Mouse (Mus musculus): ENCODE results near the gene Adgrl1. TPM values are rescaled to one million over a fixed set of nuclear protein-coding genes. Genes with fewer than 3 reads are reported as not detected.
A peak's percentile ranks its signal among the peaks of the same experiment; 100 is the strongest.

The Adgrl1 gene
- polyA plus RNA-seq, 1 experiment from 2014 or later, result 8.1 TPM

DNA sequence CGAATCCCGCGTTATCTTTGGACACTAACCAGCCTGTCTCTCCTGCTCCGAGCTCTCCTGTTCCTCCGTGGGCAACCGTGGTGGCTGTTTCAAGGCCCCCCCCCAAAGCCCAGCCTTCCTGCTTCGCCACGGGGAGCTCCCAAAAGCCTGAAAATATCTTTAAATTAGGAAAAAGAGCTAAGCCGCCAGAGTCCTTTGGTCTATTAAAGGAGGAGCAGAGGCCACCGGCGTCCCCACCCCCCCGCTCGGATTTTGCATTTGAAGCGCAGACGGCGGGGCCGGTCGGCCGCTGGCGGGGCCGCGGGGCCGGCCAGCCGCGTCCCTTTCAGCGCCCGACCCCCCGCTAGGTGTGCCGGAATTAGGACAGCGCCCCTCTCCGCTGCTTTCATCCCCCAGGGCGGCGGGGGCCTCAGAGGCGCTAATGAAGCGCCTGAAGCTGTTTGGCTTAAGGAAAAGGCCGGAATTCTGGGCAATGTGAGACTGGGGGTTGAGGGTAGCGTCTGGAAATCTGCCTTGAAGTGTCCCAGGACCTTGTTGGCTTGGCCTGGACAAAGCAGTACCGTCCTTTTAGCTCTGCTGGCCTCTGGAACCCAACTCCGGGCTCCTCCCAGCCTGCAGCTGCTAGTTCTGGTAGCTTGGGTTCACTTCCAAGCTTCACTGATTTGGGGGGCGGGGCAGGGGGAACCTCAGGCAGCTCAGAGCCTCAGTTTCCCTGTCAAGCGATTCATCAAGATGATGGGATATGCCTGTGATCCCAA lies 23.6 kb upstream of the Adgrl1 start:
- Histone ChIP-seq H3K9ac (ENCODE audit: low read depth, low read length) (peak overlapping the region; percentile 81), H3K36me3 (ENCODE audit: control insufficient read depth, insufficient read depth, low read length) (no peaks in the 10 kb centered on the region), H3K4me1 (ENCODE audit: control insufficient read depth, insufficient read depth, low read length) (peaks cover 21% of the 10 kb centered on the region), H3K27me3 (replicated peaks; ENCODE audit: control insufficient read depth, insufficient read depth, low read length) (peaks cover 12% of the 10 kb centered on the region; the same call in 1 of the 2 replicates), H3K4me2 (ENCODE audit: low read depth, low read length) (peak overlapping the region; percentile 96), H3K4me3 (ENCODE audit: low read length) (peak overlapping the region; percentile 67), H3K27ac (ENCODE audit: low read length) (peak overlapping the region; percentile 52; the same call in 1 of the 2 replicates), H3K9me3 (ENCODE audit: control insufficient read depth, low read length) (no peaks in the 10 kb centered on the region; the same call in 1 of the 2 replicates)
- WGBS, result 2% methylated on average over 41 of the region's 41 CpGs
- ATAC-seq, result 0 out of 2 replicates have a peak, but pooled peaks have one; percentile 5

DNA sequence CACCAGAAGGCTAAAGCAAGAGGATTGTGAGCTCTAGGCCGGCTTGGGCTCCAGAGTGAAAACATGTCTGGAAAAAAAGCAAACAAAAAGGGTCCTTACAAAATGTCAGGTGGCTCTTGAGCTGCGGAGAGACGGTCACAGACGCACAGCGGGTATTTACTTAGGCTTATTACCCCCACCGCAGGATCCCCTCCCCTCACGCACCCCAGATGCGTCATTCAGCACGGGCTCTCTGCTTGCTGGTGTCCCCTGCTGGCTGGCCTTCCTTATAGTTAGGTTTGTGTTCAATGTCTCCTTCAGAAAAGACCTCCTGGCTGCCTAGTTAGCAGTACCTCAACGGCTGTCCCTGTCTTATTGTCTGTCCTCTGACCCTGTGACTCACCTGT lies 23.1 kb upstream of the Adgrl1 start:
- H3K9ac ChIP-seq (ENCODE audit: low read depth, low read length), result 0 out of 2 replicates have a peak overlapping the region, but pooled peaks have one; percentile 81
- no peaks in the 10 kb centered on the region for H3K36me3 ChIP-seq (ENCODE audit: control insufficient read depth, insufficient read depth, low read length)
- H3K27ac ChIP-seq (ENCODE audit: low read length), result no peak overlapping the region
- 0 out of 2 replicates have a peak overlapping the region, but pooled peaks have one; percentile 67 for H3K4me3 ChIP-seq (ENCODE audit: low read length)
- ATAC-seq, result no peak
- H3K4me1 ChIP-seq (ENCODE audit: control insufficient read depth, insufficient read depth, low read length), result peaks cover 21% of the 10 kb centered on the region
- peak overlapping the region; percentile 96 for H3K4me2 ChIP-seq (ENCODE audit: low read depth, low read length)
- WGBS, result 9% methylated on average over 10 of the region's 10 CpGs
- peaks cover 12% of the 10 kb centered on the region; the same call in 1 of the 2 replicates for H3K27me3 ChIP-seq (replicated peaks; ENCODE audit: control insufficient read depth, insufficient read depth, low read length)
- no peaks in the 10 kb centered on the region for H3K9me3 ChIP-seq (ENCODE audit: control insufficient read depth, low read length)

GRCm38 (mm10) chr8:83888409-83888808 lies 11.5 kb upstream of the Adgrl1 start:
- no peaks in the 10 kb centered on the region for H3K36me3 ChIP-seq (ENCODE audit: control insufficient read depth, insufficient read depth, low read length)
- no peaks in the 10 kb centered on the region for H3K27me3 ChIP-seq (replicated peaks; ENCODE audit: control insufficient read depth, insufficient read depth, low read length)
- ATAC-seq, result no peak
- no peak overlapping the region for H3K4me2 ChIP-seq (ENCODE audit: low read depth, low read length)
- no peaks in the 10 kb centered on the region for H3K9me3 ChIP-seq (ENCODE audit: control insufficient read depth, low read length)
- H3K9ac ChIP-seq (ENCODE audit: low read depth, low read length), result no peak overlapping the region
- WGBS, result 60% methylated on average over 2 of the region's 2 CpGs
- H3K4me3 ChIP-seq (ENCODE audit: low read length), result no peak overlapping the region
- H3K27ac ChIP-seq (ENCODE audit: low read length), result no peak overlapping the region
- no peaks in the 10 kb centered on the region for H3K4me1 ChIP-seq (ENCODE audit: control insufficient read depth, insufficient read depth, low read length)

- Histone ChIP-seq H3K4me1 (ENCODE audit: control insufficient read depth, insufficient read depth, low read length) (peaks cover under 1% of the 10 kb centered on the region; the same call in 1 of the 2 replicates), H3K4me2 (ENCODE audit: low read depth, low read length) (no peak overlapping the region), H3K4me3 (ENCODE audit: low read length) (no peak overlapping the region), H3K36me3 (ENCODE audit: control insufficient read depth, insufficient read depth, low read length) (no peaks in the 10 kb centered on the region), H3K9me3 (ENCODE audit: control insufficient read depth, low read length) (no peaks in the 10 kb centered on the region), H3K27me3 (replicated peaks; ENCODE audit: control insufficient read depth, insufficient read depth, low read length) (0 out of 2 replicates have a peak, but pooled peaks cover 6% of the 10 kb centered on the region), H3K9ac (ENCODE audit: low read depth, low read length) (0 out of 2 replicates have a peak overlapping the region, but pooled peaks have one; percentile 5), H3K27ac (ENCODE audit: low read length) (no peak overlapping the region)
- 63% methylated on average over 4 of the region's 4 CpGs for whole genome bisulfite sequencing
- no peak for ATAC-seq
These were observed 7.8 kb upstream of the Adgrl1 start for GRCm38 (mm10) chr8:83892061-83892460.

DNA sequence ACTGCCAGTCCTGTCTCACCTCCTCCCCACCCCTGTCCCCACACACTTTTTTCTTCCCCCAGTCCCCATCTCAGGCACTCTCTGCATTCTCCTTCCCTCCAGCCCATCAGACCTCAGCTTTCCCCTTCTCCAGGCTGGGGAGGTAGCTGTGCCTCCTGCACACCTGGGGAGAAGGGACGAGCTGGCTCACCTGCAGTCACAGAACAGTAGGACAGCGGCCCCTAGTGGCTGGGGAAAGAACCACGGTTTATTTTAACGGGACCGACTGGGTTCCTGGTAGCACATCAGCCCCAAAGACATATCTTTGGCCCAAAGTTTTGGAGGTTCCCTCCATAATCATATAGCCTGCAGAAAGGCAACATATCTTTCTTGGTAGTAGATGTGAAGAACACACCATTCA lies 6.0 kb upstream of the Adgrl1 start:
- Histone ChIP-seq H3K9me3 (ENCODE audit: control insufficient read depth, low read length) (no peaks in the 10 kb centered on the region), H3K9ac (ENCODE audit: low read depth, low read length) (no peak overlapping the region), H3K4me3 (ENCODE audit: low read length) (no peak overlapping the region), H3K36me3 (ENCODE audit: control insufficient read depth, insufficient read depth, low read length) (no peaks in the 10 kb centered on the region), H3K27me3 (replicated peaks; ENCODE audit: control insufficient read depth, insufficient read depth, low read length) (0 out of 2 replicates have a peak, but pooled peaks cover 6% of the 10 kb centered on the region), H3K4me2 (ENCODE audit: low read depth, low read length) (no peak overlapping the region), H3K27ac (ENCODE audit: low read length) (no peak overlapping the region), H3K4me1 (ENCODE audit: control insufficient read depth, insufficient read depth, low read length) (peaks cover 12% of the 10 kb centered on the region; the same call in 1 of the 2 replicates)
- WGBS, result 2% methylated on average over 5 of the region's 5 CpGs
- ATAC-seq, result no peak

DNA sequence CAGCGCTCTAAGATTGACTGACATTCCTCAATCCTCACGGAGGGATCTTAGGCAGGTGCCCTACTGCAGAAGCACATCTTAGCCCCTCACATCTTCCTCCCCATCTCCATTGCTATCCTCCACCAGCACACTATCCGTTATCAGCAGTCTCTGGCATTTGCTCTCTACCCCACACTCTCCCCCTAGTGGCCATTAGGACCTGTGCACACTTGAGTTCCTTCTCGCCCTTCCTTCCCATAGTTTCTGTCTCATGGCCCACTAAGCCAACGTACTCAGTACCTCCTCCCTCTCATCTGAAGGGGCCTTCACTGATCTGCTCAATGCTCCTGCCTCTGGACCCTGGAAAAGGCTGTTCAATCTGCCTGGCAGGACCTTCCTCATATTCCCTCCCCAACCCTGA lies 4.0 kb upstream of the Adgrl1 start:
- Histone ChIP-seq H3K4me1 (ENCODE audit: control insufficient read depth, insufficient read depth, low read length) (peaks cover 12% of the 10 kb centered on the region; the same call in 1 of the 2 replicates), H3K4me2 (ENCODE audit: low read depth, low read length) (no peak overlapping the region), H3K27ac (ENCODE audit: low read length) (no peak overlapping the region), H3K36me3 (ENCODE audit: control insufficient read depth, insufficient read depth, low read length) (no peaks in the 10 kb centered on the region), H3K9me3 (ENCODE audit: control insufficient read depth, low read length) (no peaks in the 10 kb centered on the region), H3K9ac (ENCODE audit: low read depth, low read length) (no peak overlapping the region), H3K27me3 (replicated peaks; ENCODE audit: control insufficient read depth, insufficient read depth, low read length) (0 out of 2 replicates have a peak, but pooled peaks cover 6% of the 10 kb centered on the region), H3K4me3 (ENCODE audit: low read length) (no peak overlapping the region)
- 6% methylated on average over 5 of the region's 5 CpGs for WGBS
- no peak for ATAC-seq

- ATAC-seq, result no peak
- Histone ChIP-seq H3K4me2 (ENCODE audit: low read depth, low read length) (no peak overlapping the region), H3K4me1 (ENCODE audit: control insufficient read depth, insufficient read depth, low read length) (peaks cover 12% of the 10 kb centered on the region; the same call in 1 of the 2 replicates), H3K36me3 (ENCODE audit: control insufficient read depth, insufficient read depth, low read length) (no peaks in the 10 kb centered on the region), H3K9me3 (ENCODE audit: control insufficient read depth, low read length) (no peaks in the 10 kb centered on the region), H3K4me3 (ENCODE audit: low read length) (no peak overlapping the region), H3K27ac (ENCODE audit: low read length) (no peak overlapping the region), H3K9ac (ENCODE audit: low read depth, low read length) (no peak overlapping the region), H3K27me3 (replicated peaks; ENCODE audit: control insufficient read depth, insufficient read depth, low read length) (0 out of 2 replicates have a peak, but pooled peaks cover 6% of the 10 kb centered on the region)
- WGBS, result 85% methylated on average over 7 of the region's 7 CpGs
These were observed 3.4 kb upstream of the Adgrl1 start for GRCm38 (mm10) chr8:83896461-83896860.

GRCm38 (mm10) chr8:83897211-83897610 lies 2.7 kb upstream of the Adgrl1 start:
- H3K36me3 ChIP-seq (ENCODE audit: control insufficient read depth, insufficient read depth, low read length), result no peaks in the 10 kb centered on the region
- ATAC-seq, result no peak
- no peak overlapping the region for H3K27ac ChIP-seq (ENCODE audit: low read length)
- peaks cover 18% of the 10 kb centered on the region for H3K4me1 ChIP-seq (ENCODE audit: control insufficient read depth, insufficient read depth, low read length)
- H3K4me3 ChIP-seq (ENCODE audit: low read length), result peak overlapping the region; percentile 26
- 4% methylated on average over 26 of the region's 26 CpGs for WGBS
- H3K9me3 ChIP-seq (ENCODE audit: control insufficient read depth, low read length), result no peaks in the 10 kb centered on the region
- peak overlapping the region; percentile 54 for H3K4me2 ChIP-seq (ENCODE audit: low read depth, low read length)
- H3K27me3 ChIP-seq (replicated peaks; ENCODE audit: control insufficient read depth, insufficient read depth, low read length), result 0 out of 2 replicates have a peak, but pooled peaks cover 6% of the 10 kb centered on the region
- H3K9ac ChIP-seq (ENCODE audit: low read depth, low read length), result peak overlapping the region; percentile 54

GRCm38 (mm10) chr8:83898456-83898855 lies 1.4 kb upstream of the Adgrl1 start:
- peaks cover 31% of the 10 kb centered on the region for H3K4me1 ChIP-seq (ENCODE audit: control insufficient read depth, insufficient read depth, low read length)
- H3K4me2 ChIP-seq (ENCODE audit: low read depth, low read length), result peak overlapping the region; percentile 95
- peak overlapping the region; percentile 87; the same call in 1 of the 2 replicates for H3K9ac ChIP-seq (ENCODE audit: low read depth, low read length)

More at GRCm38 (mm10) chr8:83898456-83898855, 1.4 kb upstream of the Adgrl1 start:
- Histone ChIP-seq H3K4me3 (ENCODE audit: low read length) (peak overlapping the region; percentile 87), H3K27me3 (replicated peaks; ENCODE audit: control insufficient read depth, insufficient read depth, low read length) (0 out of 2 replicates have a peak, but pooled peaks cover 6% of the 10 kb centered on the region), H3K36me3 (ENCODE audit: control insufficient read depth, insufficient read depth, low read length) (no peaks in the 10 kb centered on the region), H3K9me3 (ENCODE audit: control insufficient read depth, low read length) (no peaks in the 10 kb centered on the region), H3K27ac (ENCODE audit: low read length) (peak overlapping the region; percentile 96)
- no peak for ATAC-seq
- 3% methylated on average over 10 of the region's 10 CpGs for whole genome bisulfite sequencing

Data from intestine, embryonic 16.5 days (tissue).